Mouse (Mus musculus) bone marrow macrophage, adult 2 months (primary cell): Measurements from ENCODE around the gene Mfsd10. TPM values are rescaled to one million over a fixed set of nuclear protein-coding genes. Genes with fewer than 3 reads are reported as not detected.
"Not testable (repeated sequence)": the region's sequence is repeated elsewhere in the genome, so short reads cannot be mapped to it uniquely, and the experiment has no call there.

Experiments used
- H3K27ac ChIP-seq: 2 replicates; pipeline ENCODE4 v1.5.1; 2012; ENCODE audit warnings: low read depth, low read length; ENCODE audit not compliant: insufficient read depth
- H3K4me1 ChIP-seq: 2 replicates; pipeline ENCODE4 v1.6.1; 2012; ENCODE audit warnings: low read length; ENCODE audit not compliant: control insufficient read depth, insufficient read depth
- H3K4me3 ChIP-seq: 2 replicates; pipeline ENCODE4 v1.5.1; 2012; ENCODE audit warnings: mild to moderate bottlenecking, low read length, moderate library complexity; ENCODE audit not compliant: insufficient read depth
- CTCF ChIP-seq: IDR thresholded peaks from 2 replicates; pipeline ENCODE4 v1.5.1; 2012; ENCODE audit warnings: low read depth, mild to moderate bottlenecking, low read length, moderate library complexity
- POLR2A ChIP-seq: IDR thresholded peaks from 2 replicates; pipeline ENCODE4 v1.6.1; 2012; ENCODE audit warnings: mild to moderate bottlenecking, low read depth, low read length, borderline replicate concordance
- polyA plus RNA-seq: library from polyadenylated mRNA; stranded (reverse); fragments of >200 nt; gene quantifications from 2 replicates; pipeline ENCODE4 v1.2.4, GENCODE M21; 2012; ENCODE audit not compliant: missing spikeins, insufficient read depth, insufficient read length

Gene Mfsd10
- polyA plus RNA-seq, 1 experiment, result 47.4 TPM

- TF ChIP-seq CTCF (no peak), POLR2A (no peak)
Measured at GRCm38 (mm10) chr5:34608226-34608625, 28.8 kb downstream of the Mfsd10 start.

GRCm38 (mm10) chr5:34607100-34607880 is 29.7 kb downstream of the Mfsd10 start:
- H3K27ac ChIP-seq, result no peak overlapping the region
- no peaks in the 10 kb centered on the region for H3K4me1 ChIP-seq
- H3K4me3 ChIP-seq, result no peak overlapping the region
- TF ChIP-seq CTCF (0 out of 2 replicates have a peak, but pooled peaks have one; percentile 5), POLR2A (no peak)

More at GRCm38 (mm10) chr5:34608226-34608625, 28.8 kb downstream of the Mfsd10 start:
- H3K27ac ChIP-seq, result no peak overlapping the region
- no peaks in the 10 kb centered on the region for H3K4me1 ChIP-seq
- H3K4me3 ChIP-seq, result no peak overlapping the region

- Histone ChIP-seq H3K27ac (no peak overlapping the region), H3K4me1 (no peaks in the 10 kb centered on the region), H3K4me3 (no peak overlapping the region)
- TF ChIP-seq POLR2A (no peak), CTCF (no peak)
Measured at GRCm38 (mm10) chr5:34604576-34604975, 32.4 kb downstream of the Mfsd10 start.

- TF ChIP-seq CTCF (no peak), POLR2A (no peak)
- Histone ChIP-seq H3K4me1 (peaks cover 12% of the 10 kb centered on the region), H3K27ac (no peak overlapping the region), H3K4me3 (no peak overlapping the region)
Measured at GRCm38 (mm10) chr5:34593202-34593727, 43.7 kb downstream of the Mfsd10 start.

GRCm38 (mm10) chr5:34592666-34593065 is 44.3 kb downstream of the Mfsd10 start:
- TF ChIP-seq POLR2A (no peak), CTCF (no peak)
- H3K4me1 ChIP-seq, result peaks cover 12% of the 10 kb centered on the region
- no peak overlapping the region for H3K4me3 ChIP-seq
- no peak overlapping the region for H3K27ac ChIP-seq

GRCm38 (mm10) chr5:34592224-34592623 is 44.8 kb downstream of the Mfsd10 start:
- not testable (repeated sequence) for H3K4me3 ChIP-seq, H3K27ac ChIP-seq
- peaks cover 12% of the 10 kb centered on the region for H3K4me1 ChIP-seq

- TF ChIP-seq POLR2A (no peak), CTCF (no peak)
- Histone ChIP-seq H3K4me1 (peaks cover 12% of the 10 kb centered on the region), H3K4me3 (no peak overlapping the region), H3K27ac (peak overlapping the region; percentile 18; the same call in 1 of the 2 replicates)
Measured at GRCm38 (mm10) chr5:34591388-34592004, 45.5 kb downstream of the Mfsd10 start.

- Histone ChIP-seq H3K4me3 (no peak overlapping the region), H3K4me1 (peaks cover 12% of the 10 kb centered on the region), H3K27ac (no peak overlapping the region)
- TF ChIP-seq CTCF (no peak), POLR2A (no peak)
Measured at GRCm38 (mm10) chr5:34590702-34591101, 46.3 kb downstream of the Mfsd10 start.

- TF ChIP-seq POLR2A (no peak), CTCF (no peak)
- Histone ChIP-seq H3K4me3 (no peak overlapping the region), H3K4me1 (peaks cover 12% of the 10 kb centered on the region), H3K27ac (no peak overlapping the region)
Measured at GRCm38 (mm10) chr5:34590059-34590458, 47.0 kb downstream of the Mfsd10 start.

- peaks cover 20% of the 10 kb centered on the region for H3K4me1 ChIP-seq
- no peak overlapping the region for H3K27ac ChIP-seq
- TF ChIP-seq CTCF (no peak), POLR2A (no peak)
- H3K4me3 ChIP-seq, result no peak overlapping the region
Measured at GRCm38 (mm10) chr5:34587881-34588280, 49.1 kb downstream of the Mfsd10 start.
